Mouse (Mus musculus): ENCODE data around the gene Nipbl.

Gene Nipbl

GRCm38 (mm10) chr15:8416500-8417138, 27.6 kb downstream of the Nipbl start:
- no peak for DNase-seq

GRCm38 (mm10) chr15:8413356-8413755, 30.9 kb downstream of the Nipbl start:
- no peak for DNase-seq

- no peak for DNase-seq
These were observed 32.4 kb downstream of the Nipbl start for GRCm38 (mm10) chr15:8411873-8412272.

GRCm38 (mm10) chr15:8411168-8411837, 33.0 kb downstream of the Nipbl start:
- DNase-seq: no peak

- no peak for DNase-seq
These were observed 37.2 kb downstream of the Nipbl start for GRCm38 (mm10) chr15:8407082-8407481.

GRCm38 (mm10) chr15:8406219-8406618, 38.0 kb downstream of the Nipbl start:
- no peak for DNase-seq

GRCm38 (mm10) chr15:8402591-8402990, 41.7 kb downstream of the Nipbl start:
- DNase-seq: no peak

- DNase-seq: peak in 1 of 2 experiments; percentile 38
These were observed 42.7 kb downstream of the Nipbl start for GRCm38 (mm10) chr15:8401536-8401935.

GRCm38 (mm10) chr15:8391764-8392163, 52.5 kb downstream of the Nipbl start:
- no peak for DNase-seq

- peak in 1 of 2 experiments; percentile 77 for DNase-seq
These were observed 62.0 kb downstream of the Nipbl start for GRCm38 (mm10) chr15:8382213-8382612.

- no peak for DNase-seq
These were observed 68.6 kb downstream of the Nipbl start for GRCm38 (mm10) chr15:8375657-8376056.

GRCm38 (mm10) chr15:8374724-8375123, 69.5 kb downstream of the Nipbl start:
- DNase-seq: no peak

GRCm38 (mm10) chr15:8347104-8347773, 97.0 kb downstream of the Nipbl start:
- DNase-seq: no peak

GRCm38 (mm10) chr15:8340596-8340995, 103.7 kb downstream of the Nipbl start:
- DNase-seq: no peak

- no peak for DNase-seq
These were observed 112.7 kb downstream of the Nipbl start for GRCm38 (mm10) chr15:8331547-8331946.

GRCm38 (mm10) chr15:8325629-8326028, 118.6 kb downstream of the Nipbl start:
- no peak for DNase-seq

GRCm38 (mm10) chr15:8324833-8325232, 119.4 kb downstream of the Nipbl start:
- no peak for DNase-seq

GRCm38 (mm10) chr15:8324061-8324460, 120.2 kb downstream of the Nipbl start:
- no peak for DNase-seq

- DNase-seq: no peak
These were observed 122.8 kb downstream of the Nipbl start for GRCm38 (mm10) chr15:8321491-8321890.

GRCm38 (mm10) chr15:8319191-8319590, 125.1 kb downstream of the Nipbl start:
- DNase-seq: no peak

GRCm38 (mm10) chr15:8317381-8317780, 126.9 kb downstream of the Nipbl start:
- DNase-seq: no peak

- DNase-seq: no peak
These were observed 138.8 kb downstream of the Nipbl start for GRCm38 (mm10) chr15:8305474-8305873.

GRCm38 (mm10) chr15:8302944-8303343, 141.3 kb downstream of the Nipbl start:
- no peak for DNase-seq

GRCm38 (mm10) chr15:8294150-8294549, 150.1 kb downstream of the Nipbl start:
- no peak for DNase-seq
